Mouse (Mus musculus): Measurements from ENCODE around the gene A230072I06Rik.

The A230072I06Rik gene

DNA sequence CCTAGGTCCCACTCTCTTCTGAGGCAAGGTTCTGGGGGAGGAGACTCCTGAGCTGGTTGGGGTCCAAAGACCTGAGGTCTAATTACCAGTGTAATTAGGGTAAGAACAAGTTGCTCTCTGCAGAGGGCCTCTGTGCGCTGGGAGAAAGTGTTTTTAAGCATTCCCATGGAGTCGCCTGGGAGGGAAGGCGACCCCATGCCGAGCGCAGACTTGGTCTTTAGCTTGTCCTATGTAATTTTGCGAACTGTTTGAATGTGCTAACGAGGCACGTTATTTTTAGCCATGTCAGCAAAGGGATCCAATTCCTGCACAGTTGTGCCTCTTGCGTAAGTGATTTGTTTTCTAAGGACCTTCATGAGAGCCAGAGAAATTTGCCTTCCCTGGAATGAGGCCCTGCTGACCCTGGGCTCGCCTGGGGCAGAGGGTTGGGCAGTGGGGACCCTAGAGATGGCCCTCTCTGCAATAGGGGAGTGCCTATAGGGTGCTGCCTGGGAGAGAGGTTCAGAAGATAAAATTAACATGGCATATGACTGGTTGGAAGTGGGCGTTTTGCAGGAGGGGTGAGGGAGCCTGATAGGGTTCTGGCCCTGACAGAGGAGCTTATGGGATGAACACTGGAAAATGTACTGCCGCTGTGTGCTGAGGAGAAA lies at the start of gene A230072I06Rik:
A230072I06Rik (plus strand) TSS at position 157 of the 650 bp plus-strand sequence.
- no peak for DNase-seq (ENCODE audit: low spot score)

DNA sequence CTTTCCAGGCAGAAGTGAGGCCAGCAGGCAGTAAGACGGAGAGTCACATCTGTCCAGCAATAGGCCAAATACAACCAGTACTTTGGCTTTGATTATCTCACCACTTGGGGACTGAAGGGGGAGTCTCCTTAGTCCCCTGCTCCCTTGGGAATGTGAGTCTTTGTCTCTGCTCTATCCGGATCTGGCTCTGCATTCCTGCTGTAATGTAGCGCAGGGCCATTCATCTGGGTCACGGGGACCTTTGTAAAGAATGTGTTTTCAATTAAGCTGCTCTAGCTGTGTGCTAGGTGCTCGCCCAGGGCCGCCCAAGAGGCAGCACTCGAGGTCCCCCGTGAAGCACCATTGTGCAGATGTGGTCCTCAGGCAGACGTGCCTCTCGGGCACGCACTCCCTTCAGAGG lies 44.6 kb upstream of the A230072I06Rik start:
- DNase-seq (ENCODE audit: low spot score) = no peak

DNA sequence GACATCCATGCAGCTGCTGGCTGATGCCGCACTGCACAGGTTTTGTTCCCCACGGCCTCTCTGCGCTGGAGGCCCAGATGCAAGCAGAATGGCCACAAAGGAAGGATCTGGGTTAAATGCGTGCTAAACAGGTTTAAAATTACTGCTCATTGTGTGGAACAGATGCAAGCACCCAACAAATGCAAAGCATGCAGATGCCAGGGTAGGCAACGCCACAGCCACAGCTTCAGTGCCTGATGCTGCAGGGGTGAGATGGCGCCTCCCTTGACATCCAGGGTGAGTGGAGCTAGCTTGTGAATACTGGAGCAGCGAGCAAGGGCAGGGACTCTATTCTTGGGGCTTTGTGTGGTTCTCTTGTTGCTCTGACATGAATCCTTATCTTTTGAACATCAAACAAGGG lies 39.8 kb upstream of the A230072I06Rik start:
- DNase-seq (ENCODE audit: low spot score) = no peak

DNA sequence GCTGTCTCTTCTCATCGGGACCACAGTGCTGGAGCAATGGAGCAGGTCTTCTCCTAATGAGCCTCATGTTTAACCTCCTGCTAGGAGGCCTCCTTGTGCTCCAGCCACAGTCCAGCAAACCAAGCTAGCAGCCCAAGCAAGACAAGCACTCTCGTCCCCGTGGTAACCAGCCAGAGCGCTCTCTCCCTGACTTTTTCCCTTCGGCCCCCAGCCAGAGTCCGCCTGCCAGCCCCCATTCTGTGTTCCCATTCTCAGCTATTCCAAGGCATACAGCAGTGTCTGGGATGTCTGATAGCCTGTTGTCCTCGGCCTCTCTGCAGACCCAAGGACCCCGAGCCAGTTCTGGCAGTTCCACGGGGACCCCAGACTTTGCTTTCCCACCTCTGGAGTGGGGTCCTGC lies 38.5 kb upstream of the A230072I06Rik start:
- no peak for DNase-seq (ENCODE audit: low spot score)

DNA sequence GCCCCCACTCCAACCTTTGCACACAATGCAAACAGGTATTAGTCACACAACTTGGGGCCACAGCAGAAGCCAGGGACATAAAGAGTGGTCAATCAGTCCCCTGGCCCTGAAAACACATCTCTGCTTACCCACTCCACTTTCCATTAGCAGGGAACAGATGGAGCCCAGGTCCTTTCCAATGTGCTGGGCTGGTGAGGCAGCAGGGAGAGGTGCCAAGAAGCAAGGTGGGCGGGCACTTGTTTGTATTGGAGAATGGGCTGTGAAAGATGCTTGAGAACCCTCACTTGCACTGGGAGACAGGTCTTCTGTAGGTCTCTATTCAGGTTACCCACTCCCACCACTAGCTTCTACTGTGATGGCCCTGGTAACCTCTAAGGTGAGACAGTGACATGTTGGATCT lies 34.9 kb upstream of the A230072I06Rik start:
- DNase-seq (ENCODE audit: low spot score) = no peak

DNA sequence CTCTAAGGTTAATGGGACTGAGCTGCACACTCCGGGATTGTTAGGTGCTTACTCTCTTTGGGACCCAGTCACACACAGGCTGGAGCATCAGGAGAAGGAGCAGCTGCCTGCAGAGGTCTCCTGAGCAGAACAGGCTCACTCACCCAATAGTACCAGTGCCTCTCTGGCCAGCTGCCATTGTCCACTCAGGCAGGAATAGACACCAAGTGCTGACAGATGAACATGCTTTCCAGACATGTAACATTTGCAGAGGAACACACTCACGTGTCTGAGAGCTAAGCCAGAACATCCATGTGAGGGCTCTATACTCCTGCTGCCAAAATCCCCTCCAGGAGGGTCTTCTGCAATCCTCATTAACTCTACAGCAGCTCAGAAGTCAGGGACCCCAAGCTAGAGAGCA lies 18.7 kb upstream of the A230072I06Rik start:
- no peak for DNase-seq (ENCODE audit: low spot score)

DNA sequence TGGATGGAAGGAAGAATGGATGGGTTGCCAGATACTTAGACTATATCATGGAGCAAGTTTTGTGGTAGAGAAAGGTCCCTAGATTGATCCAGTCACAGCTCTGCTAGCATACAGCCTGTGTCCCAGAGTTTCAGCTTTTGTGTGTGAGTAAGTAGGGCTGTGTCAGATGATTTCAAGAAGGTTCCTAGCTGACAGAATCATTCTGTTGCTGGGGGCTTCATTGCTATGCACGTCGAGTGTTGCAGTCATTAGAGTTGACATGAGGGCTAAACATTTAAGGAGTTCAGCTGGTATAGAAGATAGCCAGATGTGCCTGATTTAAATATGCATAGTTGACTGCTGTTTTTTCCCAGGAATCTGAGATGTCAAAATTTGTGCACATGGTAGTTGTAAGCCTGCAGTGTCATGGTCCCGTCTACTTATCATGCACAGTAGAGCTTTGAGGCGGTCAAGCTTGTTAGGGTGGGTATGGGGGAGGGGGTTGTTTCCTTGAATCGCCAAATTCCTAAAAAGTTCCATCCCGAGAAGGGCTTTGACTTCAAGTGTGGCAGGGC lies 18.1 kb upstream of the A230072I06Rik start:
- DNase-seq (ENCODE audit: low spot score) = no peak

DNA sequence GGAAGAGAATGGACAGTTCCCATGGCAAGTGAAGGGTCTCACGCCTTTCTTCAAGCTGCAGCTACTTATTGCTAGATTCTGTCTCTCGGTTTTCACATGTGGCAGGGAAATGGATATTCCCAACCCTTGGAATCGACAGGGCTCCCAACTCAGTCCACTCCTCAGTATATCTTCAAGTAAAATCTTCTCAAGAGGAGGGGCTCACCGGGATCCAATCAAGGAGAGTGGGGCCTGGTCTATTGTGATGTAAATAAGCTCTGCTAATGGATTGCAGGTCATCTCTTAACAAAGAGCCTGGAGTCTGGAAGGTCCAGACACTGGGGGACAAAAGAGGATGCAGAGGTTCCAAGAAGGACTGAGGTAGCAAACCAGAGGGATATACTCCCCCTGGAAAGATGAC lies 17.1 kb upstream of the A230072I06Rik start:
- DNase-seq (ENCODE audit: low spot score) = no peak

DNA sequence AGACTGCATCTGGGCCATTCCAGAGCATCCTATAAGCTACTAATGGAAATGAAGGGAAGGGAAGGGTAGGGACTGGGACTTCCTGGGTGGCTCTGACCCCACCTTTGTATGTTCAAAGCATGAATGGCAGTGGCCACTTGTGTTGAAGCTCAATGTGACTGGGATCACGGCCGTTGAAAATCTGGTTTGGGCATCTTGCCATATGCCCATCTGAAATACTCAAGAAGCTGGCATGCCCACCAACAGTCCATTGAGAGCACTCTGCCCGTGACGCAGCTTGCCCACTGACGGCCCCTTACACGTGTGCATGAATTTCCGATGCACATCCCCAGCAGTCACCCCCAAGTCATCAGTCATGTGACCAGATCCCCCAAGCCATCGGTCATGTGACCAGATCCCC lies 13.6 kb upstream of the A230072I06Rik start:
- no peak for DNase-seq (ENCODE audit: low spot score)

DNA sequence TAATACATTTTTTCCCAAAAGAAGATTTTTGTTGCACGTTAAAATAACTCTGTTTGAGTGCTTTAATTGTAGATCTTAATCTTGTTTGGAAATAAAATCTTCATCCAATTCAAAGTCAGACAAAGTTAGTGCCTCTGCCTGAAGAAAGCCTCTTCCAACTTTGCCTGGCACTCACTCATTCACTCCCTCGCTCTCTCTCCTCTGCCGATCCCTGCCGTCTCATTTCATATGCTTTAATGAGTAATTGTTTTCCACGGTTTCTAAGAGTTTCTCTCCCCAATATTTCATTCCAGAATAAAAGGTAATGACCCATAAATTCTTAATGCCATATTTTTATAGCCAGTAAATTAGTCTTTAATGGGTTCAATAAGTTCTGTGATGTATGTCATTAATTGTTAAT lies 10.8 kb upstream of the A230072I06Rik start:
- DNase-seq (ENCODE audit: low spot score) = no peak

DNA sequence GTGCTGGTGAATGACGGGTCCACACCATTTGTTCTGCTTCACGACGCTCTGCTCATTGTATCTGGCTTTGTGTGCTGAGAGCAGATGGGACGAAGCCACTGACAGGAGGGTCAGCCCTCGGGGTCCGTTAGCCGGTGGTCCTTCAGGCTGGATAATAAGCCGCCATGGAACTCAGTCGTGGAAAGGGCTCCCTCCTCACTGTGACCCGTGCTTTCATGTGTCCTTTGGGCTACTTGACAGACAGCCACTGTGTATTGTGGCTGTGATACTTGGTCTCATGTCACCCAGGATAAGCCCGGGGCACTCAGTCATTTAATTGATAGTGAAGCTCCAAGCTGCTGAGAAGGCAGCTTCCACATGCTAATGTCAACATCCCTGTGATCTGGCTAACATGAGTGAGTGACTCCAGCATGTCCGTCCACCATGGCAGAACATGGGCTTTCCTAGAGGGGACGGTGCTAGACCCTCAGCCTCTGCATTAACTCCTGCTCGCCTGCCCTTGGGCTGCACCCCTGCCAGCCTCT lies 10.3 kb upstream of the A230072I06Rik start:
- no peak for DNase-seq (ENCODE audit: low spot score)

DNA sequence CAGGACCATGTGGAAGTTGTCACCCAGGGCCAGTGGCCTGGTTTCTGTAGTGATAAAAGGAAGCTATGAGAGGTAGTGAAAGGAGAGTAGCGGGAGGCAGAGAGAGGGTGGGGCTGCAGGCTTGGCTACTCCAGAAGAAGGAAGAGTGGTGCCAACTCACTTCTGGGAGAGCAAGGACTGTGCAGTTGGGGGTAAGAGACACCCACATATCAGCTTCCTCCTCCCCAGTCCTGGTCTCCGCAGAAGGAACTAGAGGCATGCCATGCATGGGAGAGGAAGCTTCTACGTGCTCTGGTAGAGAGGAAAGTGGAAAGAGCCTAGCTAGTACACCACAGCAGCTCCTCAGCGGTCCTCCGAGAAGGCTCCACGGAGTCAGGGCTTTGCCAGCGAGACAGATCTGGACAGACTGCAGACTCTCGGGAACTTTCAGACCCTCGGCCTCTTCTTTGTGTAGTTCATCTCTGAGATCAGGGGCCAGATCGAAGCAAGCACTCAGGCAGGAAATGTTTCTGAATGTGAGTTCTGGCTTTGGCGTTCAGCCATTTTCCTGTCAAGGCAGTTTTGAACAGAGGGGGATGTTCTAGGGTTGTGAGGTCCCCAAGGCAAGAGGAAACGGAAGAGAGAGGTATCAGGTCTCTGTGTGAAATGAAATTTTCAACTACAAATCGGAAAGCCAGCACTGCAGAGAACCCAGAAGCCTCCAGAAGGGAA lies 1.0 kb downstream of the A230072I06Rik start:
- no peak for DNase-seq (ENCODE audit: low spot score)

DNA sequence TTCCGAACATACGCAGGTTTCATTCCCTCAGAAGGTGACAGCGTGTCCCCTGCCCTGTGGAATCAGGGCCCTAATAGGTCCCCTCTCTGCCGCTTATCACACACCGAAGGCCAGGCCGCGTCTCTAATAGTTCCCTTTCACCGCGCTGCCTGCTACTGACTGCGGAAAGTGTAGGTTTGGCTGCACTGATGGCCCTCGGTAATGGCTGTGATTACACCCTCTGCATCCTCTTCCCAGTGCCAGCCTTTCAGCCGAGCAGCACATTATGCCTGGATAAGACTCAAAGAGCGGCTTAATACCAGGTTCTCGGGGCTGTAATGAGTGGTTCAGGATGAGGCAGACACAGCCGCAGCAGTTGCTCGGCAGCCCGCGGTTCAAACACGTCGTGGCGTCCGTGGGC lies 3.5 kb downstream of the A230072I06Rik start:
- no peak for DNase-seq (ENCODE audit: low spot score)

DNA sequence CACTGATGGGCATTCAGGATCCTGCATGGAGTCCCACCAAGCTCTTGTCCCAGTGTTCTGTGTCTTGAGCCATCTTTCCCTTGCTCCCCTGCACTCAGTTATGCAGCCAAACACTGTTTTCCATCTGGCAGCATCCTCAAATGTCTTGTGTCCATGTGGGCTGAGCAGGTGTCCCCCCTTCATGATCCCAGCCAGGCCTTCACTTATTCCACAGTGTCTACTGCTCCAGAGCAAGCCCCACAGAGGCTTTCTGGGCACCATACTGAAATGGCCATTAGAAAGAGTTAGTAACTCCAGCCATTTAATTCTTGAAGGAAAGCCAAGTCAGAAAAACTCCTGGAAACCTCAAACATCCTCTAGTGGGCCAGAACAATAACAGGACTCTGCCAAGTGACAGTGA lies 11.9 kb downstream of the A230072I06Rik start:
- no peak for DNase-seq (ENCODE audit: low spot score)

DNA sequence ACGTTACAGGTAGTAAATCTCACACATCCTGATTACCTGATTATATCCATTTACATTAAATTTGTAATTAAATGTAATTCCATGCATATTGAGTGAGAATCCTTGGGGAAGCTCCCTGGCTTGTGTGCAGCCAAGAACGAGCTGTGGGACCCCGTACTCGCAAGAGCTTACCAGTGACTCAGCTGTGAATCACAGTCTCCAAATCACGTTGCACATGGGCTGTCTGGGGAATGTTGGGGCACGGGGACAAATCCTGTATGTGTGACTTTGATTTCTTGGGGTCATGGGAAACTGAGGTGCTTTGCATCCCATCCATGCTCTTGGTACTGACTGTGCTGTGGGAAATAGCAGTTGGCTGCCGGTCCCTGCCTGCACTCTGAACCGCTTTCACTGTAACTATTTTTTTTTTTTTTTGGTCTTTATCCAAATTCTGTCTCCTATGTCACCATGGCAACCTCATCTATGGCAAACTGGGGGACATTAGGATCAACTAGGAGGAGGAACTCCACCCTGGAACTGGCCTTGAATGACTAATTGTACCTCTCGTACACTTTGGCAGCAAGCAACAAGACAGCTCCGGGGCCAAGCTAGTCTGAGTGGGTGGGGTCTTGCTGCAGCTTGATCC lies 19.8 kb downstream of the A230072I06Rik start:
- DNase-seq (ENCODE audit: low spot score) = no peak

DNA sequence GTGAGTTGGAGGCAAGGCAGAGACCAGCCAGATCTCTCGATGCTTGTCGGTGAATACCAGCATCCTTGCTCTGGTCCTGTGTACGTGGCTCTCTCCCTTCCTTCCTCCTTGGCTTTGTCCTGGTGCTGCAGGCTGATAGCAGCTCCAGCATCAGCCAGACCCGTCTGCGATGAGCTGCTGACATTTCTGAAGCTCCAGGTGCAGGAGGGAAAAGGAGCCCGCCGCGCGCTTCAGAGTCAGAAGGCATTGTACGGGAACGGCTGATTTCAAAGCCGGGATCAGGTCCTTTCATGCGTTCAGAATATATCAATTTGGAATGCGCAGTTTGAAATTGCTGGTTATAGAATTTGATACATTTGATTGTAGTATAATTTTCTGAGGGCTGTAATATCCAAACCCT lies 23.4 kb downstream of the A230072I06Rik start:
- DNase-seq (ENCODE audit: low spot score) = no peak

DNA sequence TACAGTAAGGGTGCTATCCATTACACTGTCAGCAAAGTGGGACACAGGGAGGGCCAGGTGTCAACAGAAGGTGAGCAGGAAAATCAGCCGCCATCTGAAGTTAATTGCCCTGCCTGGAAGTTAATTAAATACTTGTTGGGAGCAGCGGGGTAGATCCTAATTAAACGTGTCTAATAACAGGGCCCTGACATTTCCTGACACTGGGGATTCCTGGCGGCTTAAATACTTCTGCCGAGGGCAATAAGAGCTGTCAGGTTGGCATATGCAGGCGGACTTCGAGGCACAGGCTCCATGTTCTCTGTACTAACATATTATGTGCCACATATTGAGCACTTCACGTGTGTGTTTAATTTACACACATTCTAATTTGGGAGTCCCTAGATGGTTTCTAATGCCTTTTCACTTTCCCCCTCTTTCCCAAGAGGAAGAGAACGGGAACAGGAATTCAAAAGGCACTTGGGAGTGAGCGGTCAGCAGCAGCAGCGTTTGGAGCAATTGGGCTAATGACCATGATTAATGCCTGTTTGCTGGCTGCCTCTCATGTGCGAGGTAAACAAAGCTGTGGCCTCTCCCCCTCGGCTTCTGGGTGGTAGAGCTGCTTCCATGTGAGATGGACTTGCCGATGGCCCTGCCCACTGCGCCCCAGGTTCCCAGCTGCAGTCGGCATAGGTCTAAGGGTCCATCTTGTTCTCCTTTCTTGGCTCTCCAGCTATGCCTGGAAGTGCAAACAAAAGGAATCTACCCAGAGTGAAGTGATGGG lies 34.5 kb downstream of the A230072I06Rik start:
- no peak for DNase-seq (ENCODE audit: low spot score)

DNA sequence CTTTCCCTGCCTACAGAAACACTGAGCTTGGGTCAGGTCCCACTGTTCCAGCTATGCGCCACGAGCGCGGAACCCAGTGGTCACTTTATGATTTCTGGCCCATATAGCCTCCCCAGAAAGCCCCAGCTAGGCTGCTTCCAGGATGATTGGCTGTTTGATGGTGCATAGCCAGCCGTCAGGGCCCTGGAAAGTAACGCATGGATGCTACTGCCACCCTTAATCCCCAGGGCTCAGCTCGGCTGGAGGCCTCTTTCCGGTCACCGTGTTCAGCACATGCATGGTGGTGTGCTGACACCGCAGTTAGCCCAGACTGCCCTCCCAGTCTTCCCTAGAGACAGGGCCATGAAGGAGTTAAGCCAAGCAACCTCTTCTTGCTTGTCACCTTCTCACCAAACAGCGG lies 35.6 kb downstream of the A230072I06Rik start:
- DNase-seq (ENCODE audit: low spot score) = no peak

DNA sequence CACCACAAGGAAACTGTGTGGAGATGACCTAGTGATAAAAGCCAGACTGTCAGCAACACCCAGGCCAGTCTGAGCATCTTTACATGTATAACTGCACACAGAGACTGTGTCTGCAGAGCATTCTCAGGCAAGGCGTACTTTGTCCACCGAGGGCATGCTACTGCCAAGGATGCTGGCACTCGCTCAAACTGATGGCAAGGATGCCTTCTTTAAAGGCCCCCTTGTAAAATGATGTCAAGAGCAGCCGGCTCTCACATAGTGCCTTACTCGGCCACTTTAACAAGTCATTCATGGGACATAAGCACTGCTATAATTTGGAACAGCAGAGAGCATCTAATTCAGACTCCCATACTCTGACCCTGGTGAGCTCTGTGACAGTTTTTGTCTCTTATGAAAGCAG lies 36.6 kb downstream of the A230072I06Rik start:
- DNase-seq (ENCODE audit: low spot score) = no peak

DNA sequence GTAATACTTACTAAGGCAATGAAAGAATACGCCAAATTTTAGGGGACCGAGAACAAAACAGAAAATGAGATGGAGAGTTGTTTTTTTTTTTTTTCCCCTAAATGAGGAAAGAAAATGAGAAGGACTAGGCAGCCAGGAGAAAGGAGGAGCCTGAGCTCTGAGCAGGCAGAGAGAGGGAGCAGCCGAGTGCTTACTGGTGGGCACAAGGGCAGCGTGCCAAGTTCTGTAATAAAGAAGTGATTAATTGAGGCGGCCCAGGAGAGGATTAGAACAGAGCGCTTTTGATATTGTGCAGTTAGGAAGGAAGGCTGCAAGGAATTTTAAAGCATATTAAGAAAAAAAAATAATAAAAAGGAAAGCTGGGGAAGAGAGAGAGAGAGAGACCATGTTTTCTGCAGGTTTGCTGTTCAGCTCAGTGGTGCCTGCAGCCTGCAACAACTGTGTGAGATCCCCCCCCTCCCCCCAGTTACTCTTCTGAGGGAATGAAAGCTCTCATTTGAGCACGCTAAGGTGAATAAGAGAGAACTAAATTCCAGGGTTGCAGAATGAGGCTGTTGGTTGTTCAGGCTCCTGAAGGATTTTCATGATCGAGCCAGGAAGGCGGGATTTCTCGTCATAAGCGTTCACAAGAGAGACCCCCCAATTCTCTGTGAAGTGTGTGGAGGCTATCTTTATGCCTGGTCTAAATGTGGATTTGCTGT lies 41.3 kb downstream of the A230072I06Rik start:
- DNase-seq (ENCODE audit: low spot score) = no peak

DNA sequence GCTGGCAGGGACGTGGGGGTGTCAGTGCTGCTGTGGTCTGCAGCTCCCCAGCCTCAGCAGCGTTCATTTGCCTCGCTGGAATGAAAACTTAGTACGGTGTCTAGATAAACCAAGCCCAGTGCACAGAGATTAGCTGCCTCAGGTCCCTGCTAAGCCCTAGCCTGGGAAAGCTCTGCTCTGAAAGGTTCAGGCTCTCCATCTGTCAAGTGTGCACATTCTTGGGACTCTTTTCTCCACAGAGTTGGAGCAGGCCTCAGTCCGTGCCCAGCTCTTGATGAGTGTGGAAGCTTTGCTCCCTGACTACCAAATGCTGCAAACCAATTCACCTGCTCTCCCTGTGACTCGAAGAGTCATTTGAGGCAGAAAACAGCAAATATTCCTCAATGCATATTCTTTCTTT lies 43.5 kb downstream of the A230072I06Rik start:
- no peak for DNase-seq (ENCODE audit: low spot score)

DNA sequence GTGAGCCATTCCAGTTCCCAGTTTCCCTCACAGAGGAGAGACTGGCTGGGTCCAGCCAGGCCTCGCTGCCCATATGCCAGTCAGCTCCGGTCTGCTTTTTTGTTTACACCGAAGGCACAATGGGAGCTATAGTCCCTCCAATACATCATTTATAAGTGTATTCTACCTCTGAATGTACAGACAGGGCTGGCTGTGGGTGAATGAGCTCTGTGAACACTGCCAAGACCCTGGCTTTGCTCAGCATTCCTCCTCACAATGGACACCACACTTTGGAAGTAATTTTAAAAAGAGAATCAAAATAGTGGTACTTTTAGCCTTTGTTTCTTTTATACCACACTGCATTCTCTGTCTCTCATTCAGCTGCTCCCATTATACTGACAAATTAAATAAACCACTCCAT lies 44.6 kb downstream of the A230072I06Rik start:
- no peak for DNase-seq (ENCODE audit: low spot score)

All from c-Kit-positive CD71-positive TER-119-positive erythroid progenitor cells, embryonic 14.5 days (primary cell).